Mouse (Mus musculus) pancreas, adult 10 weeks (tissue): Measurements from ENCODE around the gene Gsto2. TPM values are rescaled to one million over a fixed set of nuclear protein-coding genes. Genes with fewer than 3 reads are reported as not detected.

Experiments
- polyA plus RNA-seq: library from polyadenylated mRNA; stranded (reverse); fragments of 350-450 nt; fragmentation: Illumina TruSeq; extraction: RNeasy Lipid Tissue Mini Kit (QIAGEN cat#74804); gene quantifications from one replicate; pipeline ENCODE4 v1.2.3, GENCODE M21; 2015; ENCODE audit warnings: low read depth, low replicate concordance; ENCODE audit not compliant: insufficient read depth

The Gsto2 gene
- 1.1 TPM for polyA plus RNA-seq

DNA sequence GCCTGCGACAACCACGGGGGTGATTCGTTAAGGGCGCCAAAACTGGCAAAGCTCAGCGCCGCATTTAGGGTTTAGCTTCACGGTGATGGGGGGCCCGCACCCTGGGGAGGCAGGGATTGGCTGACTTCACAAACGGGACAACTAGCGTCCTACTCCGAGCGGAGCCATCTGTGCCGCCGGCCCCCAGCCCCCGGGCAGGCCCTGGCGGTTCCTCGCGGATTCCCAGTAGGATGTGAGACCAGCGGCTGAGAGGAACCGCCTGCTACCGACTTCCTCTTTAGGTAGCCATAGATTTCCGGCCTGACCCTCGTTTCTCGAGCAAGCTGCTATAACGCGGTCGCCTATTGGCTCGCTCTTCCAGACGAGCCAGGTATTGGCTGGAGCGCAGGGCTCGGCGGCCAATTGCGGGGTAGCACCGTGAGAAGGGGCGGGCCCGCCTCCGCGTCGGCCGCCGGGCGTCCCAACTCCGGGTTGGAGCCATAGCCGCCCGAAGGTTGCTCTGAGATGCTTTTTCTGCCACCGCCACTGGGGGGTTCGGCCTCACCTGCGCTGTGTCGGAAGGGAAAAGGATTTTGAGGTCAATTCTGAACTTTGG lies at the start of gene Gsto2:
Gsto2 (plus strand) TSS at position 182 of the 595 bp plus-strand sequence.

GRCm38 (mm10) chr19:47854796-47855783 lies 10.2 kb upstream of the Gsto2 start, which contains the start of gene Gsto1:
TSS of gene Gsto1 (plus strand) at chr19:47854970.

GRCm38 (mm10) chr19:47919126-47919965 lies 54.0 kb downstream of the Gsto2 start, which contains the start of the genes Cfap43 and Itprip:
TSS of gene Cfap43 (minus strand) at chr19:47919287.
TSS of gene Itprip (minus strand) at chr19:47919299.

Other genes starting within 250 kb of the Gsto2 start
- gene Col17a1, start 173.4 kb upstream of the Gsto2 start, polyA plus RNA-seq, result 0.15 TPM
- 19.9 TPM for gene Sfr1, start 133.9 kb upstream of the Gsto2 start, polyA plus RNA-seq
- 18.3 TPM for gene Gsto1, start 10.6 kb upstream of the Gsto2 start, polyA plus RNA-seq
- gene Cfap43, start 53.8 kb downstream of the Gsto2 start, polyA plus RNA-seq, result not detected
- gene Itprip, start 53.8 kb downstream of the Gsto2 start, polyA plus RNA-seq, result 2.2 TPM
- not detected for gene Cfap58, start 72.1 kb downstream of the Gsto2 start, polyA plus RNA-seq